Mouse (Mus musculus): ENCODE data around the gene Rftn1. TPM values are rescaled to one million over a fixed set of nuclear protein-coding genes. Genes with fewer than 3 reads are reported as not detected.

The Rftn1 gene
- polyA plus RNA-seq, 1 experiment from 2014 or later, result 14.8 TPM

DNA sequence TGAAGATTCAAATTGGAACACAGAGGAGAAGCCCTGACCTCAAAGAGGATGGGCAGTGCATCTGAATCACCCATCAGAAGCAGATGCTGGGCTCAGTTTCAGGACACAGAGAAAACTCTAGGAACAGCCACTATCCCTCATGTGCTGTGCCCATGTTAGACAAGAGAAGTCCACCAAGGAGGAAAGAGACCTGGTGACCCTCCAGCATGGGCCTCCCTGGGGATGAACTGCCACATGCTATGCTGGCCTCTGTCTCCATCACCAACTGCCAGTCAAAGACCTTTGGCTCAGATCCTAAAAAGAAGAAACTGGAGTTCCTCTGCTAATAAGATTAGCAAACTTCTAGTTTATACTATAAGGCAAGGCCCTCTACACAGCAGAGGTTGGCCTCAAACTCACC, 188.7 kb downstream of the Rftn1 start:
- Histone ChIP-seq H3K36me3 (ENCODE audit: control insufficient read depth, insufficient read depth, low read length) (no peaks in the 10 kb centered on the region), H3K9ac (ENCODE audit: low read length) (no peak overlapping the region), H3K4me2 (ENCODE audit: low read length) (no peak overlapping the region), H3K4me3 (ENCODE audit: low read depth, low read length) (no peak overlapping the region), H3K9me3 (replicated peaks; ENCODE audit: control insufficient read depth, low read length) (no peaks in the 10 kb centered on the region), H3K27me3 (replicated peaks; ENCODE audit: control insufficient read depth, insufficient read depth, low read length) (no peaks in the 10 kb centered on the region), H3K4me1 (ENCODE audit: control insufficient read depth, insufficient read depth, low read length) (peaks cover 11% of the 10 kb centered on the region), H3K27ac (ENCODE audit: low read depth, low read length) (no peak overlapping the region)
- no peak for ATAC-seq
- no peak for DNase-seq (ENCODE audit: low spot score)

DNA sequence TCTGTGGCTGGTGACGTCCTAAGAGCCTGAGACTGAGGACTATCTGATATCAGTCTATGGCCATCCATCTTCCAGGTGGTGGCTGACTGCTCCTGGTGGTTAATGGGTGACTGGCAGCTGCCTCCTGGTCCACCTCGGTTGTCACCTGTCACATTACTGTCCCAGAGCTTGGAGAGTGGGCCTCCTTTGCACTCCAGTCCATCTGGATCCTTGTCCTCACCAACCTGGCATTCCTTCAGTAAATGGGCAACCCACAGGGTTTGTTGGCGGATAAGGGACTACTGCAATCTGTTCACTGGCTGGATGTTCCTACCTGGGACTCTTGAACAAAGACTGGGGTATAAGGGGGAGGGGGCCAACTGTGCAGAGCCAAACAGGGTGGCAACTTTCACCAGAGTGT, 189.9 kb downstream of the Rftn1 start:
- Histone ChIP-seq H3K27me3 (replicated peaks; ENCODE audit: control insufficient read depth, insufficient read depth, low read length) (no peaks in the 10 kb centered on the region), H3K4me3 (ENCODE audit: low read depth, low read length) (no peak overlapping the region), H3K27ac (ENCODE audit: low read depth, low read length) (no peak overlapping the region), H3K9me3 (replicated peaks; ENCODE audit: control insufficient read depth, low read length) (no peaks in the 10 kb centered on the region), H3K4me2 (ENCODE audit: low read length) (no peak overlapping the region), H3K4me1 (ENCODE audit: control insufficient read depth, insufficient read depth, low read length) (no peaks in the 10 kb centered on the region), H3K9ac (ENCODE audit: low read length) (no peak overlapping the region), H3K36me3 (ENCODE audit: control insufficient read depth, insufficient read depth, low read length) (no peaks in the 10 kb centered on the region)
- ATAC-seq (no peak), DNase-seq (ENCODE audit: low spot score) (no peak)
- 83% methylated on average over 3 of the region's 3 CpGs for WGBS

DNA sequence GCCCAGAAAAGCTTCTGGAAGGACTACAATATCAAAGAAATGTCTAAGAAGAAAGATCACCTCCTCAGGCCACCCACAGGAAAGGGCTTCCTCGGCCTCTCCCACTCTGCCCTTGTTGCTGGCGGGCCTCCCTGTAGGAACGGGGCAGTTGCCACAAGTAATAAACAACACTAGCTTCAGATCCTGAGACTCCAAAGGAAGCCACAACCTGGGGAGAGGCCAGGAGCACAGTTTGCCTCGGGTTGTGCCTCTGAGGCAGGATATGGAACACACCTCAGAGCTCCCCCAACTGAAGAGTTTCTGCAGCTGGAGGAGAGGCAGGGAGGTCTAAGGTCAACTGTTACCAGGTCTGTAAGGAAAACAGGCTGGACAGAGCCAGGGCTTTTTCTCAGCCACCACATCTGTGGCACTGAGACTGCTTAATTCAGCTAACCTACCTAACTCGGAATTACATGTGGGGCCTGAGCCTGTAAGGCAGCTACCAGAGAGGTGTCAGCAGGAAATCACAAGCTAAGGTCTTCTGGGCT, 193.8 kb downstream of the Rftn1 start:
- Histone ChIP-seq H3K9ac (ENCODE audit: low read length) (no peak overlapping the region), H3K4me3 (ENCODE audit: low read depth, low read length) (no peak overlapping the region), H3K36me3 (ENCODE audit: control insufficient read depth, insufficient read depth, low read length) (no peaks in the 10 kb centered on the region), H3K9me3 (replicated peaks; ENCODE audit: control insufficient read depth, low read length) (no peaks in the 10 kb centered on the region), H3K27ac (ENCODE audit: low read depth, low read length) (no peak overlapping the region), H3K4me1 (ENCODE audit: control insufficient read depth, insufficient read depth, low read length) (no peaks in the 10 kb centered on the region), H3K4me2 (ENCODE audit: low read length) (no peak overlapping the region), H3K27me3 (replicated peaks; ENCODE audit: control insufficient read depth, insufficient read depth, low read length) (no peaks in the 10 kb centered on the region)
- DNase-seq (ENCODE audit: low spot score), result no peak
- 84% methylated on average over 5 of the region's 5 CpGs for WGBS
- ATAC-seq, result no peak

DNA sequence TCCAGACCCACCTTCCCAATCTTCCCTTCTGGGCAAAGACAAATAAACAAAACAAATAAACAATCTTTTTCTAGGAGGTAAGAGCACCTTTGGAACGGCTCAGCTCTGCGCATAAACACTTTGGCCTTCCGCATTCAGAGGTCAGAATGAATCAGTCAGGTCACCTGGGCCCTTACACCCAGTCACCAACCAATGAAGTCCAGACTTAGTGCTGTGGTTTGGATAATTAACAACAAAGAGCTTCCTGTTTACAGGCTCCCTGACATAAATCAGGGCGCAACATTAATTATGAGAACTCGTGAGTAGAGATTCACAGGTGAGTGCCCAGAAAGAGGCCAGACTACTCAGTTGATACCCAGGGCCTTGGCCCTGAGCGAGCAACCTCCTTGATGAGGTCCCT, 194.4 kb downstream of the Rftn1 start:
- no peaks in the 10 kb centered on the region for H3K36me3 ChIP-seq (ENCODE audit: control insufficient read depth, insufficient read depth, low read length)
- no peak overlapping the region for H3K4me3 ChIP-seq (ENCODE audit: low read depth, low read length)
- no peaks in the 10 kb centered on the region for H3K4me1 ChIP-seq (ENCODE audit: control insufficient read depth, insufficient read depth, low read length)
- no peak for ATAC-seq
- no peak overlapping the region for H3K4me2 ChIP-seq (ENCODE audit: low read length)
- H3K9ac ChIP-seq (ENCODE audit: low read length), result no peak overlapping the region
- H3K9me3 ChIP-seq (replicated peaks; ENCODE audit: control insufficient read depth, low read length), result no peaks in the 10 kb centered on the region
- WGBS, result 89% methylated on average over 6 of the region's 6 CpGs
- H3K27me3 ChIP-seq (replicated peaks; ENCODE audit: control insufficient read depth, insufficient read depth, low read length), result no peaks in the 10 kb centered on the region
- DNase-seq (ENCODE audit: low spot score), result no peak
- H3K27ac ChIP-seq (ENCODE audit: low read depth, low read length), result no peak overlapping the region

DNA sequence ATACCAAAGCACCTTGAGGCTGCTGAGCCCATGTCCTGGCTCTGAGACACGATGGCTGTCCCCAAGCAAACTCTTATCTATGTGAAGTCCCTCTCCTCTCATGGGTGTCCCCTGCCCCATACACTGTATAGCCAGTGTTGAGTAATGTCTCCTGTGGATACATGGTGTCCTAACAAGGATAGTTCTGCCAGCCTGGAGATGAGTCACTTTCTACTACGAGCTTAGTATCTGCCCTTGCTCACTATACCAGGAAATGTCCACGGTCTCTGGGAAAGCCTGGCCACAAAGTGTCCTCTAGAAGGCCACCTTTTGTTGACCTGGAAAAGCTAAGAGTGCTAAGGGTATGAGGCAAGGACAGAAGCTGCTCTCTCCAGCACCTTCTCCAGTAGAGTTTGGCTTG, 195.2 kb downstream of the Rftn1 start:
- H3K27ac ChIP-seq (ENCODE audit: low read depth, low read length), result no peak overlapping the region
- no peaks in the 10 kb centered on the region for H3K27me3 ChIP-seq (replicated peaks; ENCODE audit: control insufficient read depth, insufficient read depth, low read length)
- no peaks in the 10 kb centered on the region for H3K9me3 ChIP-seq (replicated peaks; ENCODE audit: control insufficient read depth, low read length)
- H3K4me1 ChIP-seq (ENCODE audit: control insufficient read depth, insufficient read depth, low read length), result no peaks in the 10 kb centered on the region
- no peak overlapping the region for H3K4me3 ChIP-seq (ENCODE audit: low read depth, low read length)
- no peak for ATAC-seq
- H3K9ac ChIP-seq (ENCODE audit: low read length), result no peak overlapping the region
- no peak for DNase-seq (ENCODE audit: low spot score)
- H3K36me3 ChIP-seq (ENCODE audit: control insufficient read depth, insufficient read depth, low read length), result no peaks in the 10 kb centered on the region
- H3K4me2 ChIP-seq (ENCODE audit: low read length), result no peak overlapping the region
- WGBS, result 91% methylated on average over 3 of the region's 3 CpGs

DNA sequence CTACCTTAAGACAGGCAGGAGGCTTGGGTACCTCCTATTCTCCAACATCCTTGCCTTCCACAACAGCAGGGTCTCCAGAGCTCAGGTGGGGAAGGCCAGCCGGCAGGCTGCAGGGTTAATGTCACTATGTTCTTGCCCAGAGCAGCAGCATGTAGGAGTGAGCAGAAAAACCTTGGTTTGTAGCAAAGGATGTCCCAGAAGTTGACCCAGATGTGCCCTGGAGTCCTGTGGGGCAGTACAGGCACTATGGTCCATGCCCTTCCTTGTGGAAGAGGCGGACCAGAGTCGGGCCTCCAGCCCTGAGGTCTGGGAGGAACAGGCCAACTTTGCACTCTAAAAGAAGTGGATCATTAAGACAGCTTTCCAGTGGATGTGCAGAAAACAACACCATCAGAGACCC, 196.8 kb downstream of the Rftn1 start:
- WGBS, result 83% methylated on average over 3 of the region's 3 CpGs
- H3K4me3 ChIP-seq (ENCODE audit: low read depth, low read length), result no peak overlapping the region
- no peak overlapping the region for H3K9ac ChIP-seq (ENCODE audit: low read length)
- DNase-seq (ENCODE audit: low spot score) (no peak), ATAC-seq (no peak)
- peaks cover 3% of the 10 kb centered on the region; the same call in 1 of the 2 replicates for H3K4me1 ChIP-seq (ENCODE audit: control insufficient read depth, insufficient read depth, low read length)
- no peaks in the 10 kb centered on the region for H3K36me3 ChIP-seq (ENCODE audit: control insufficient read depth, insufficient read depth, low read length)
- H3K27ac ChIP-seq (ENCODE audit: low read depth, low read length), result no peak overlapping the region
- H3K27me3 ChIP-seq (replicated peaks; ENCODE audit: control insufficient read depth, insufficient read depth, low read length), result no peaks in the 10 kb centered on the region
- no peak overlapping the region for H3K4me2 ChIP-seq (ENCODE audit: low read length)
- no peaks in the 10 kb centered on the region for H3K9me3 ChIP-seq (replicated peaks; ENCODE audit: control insufficient read depth, low read length)

DNA sequence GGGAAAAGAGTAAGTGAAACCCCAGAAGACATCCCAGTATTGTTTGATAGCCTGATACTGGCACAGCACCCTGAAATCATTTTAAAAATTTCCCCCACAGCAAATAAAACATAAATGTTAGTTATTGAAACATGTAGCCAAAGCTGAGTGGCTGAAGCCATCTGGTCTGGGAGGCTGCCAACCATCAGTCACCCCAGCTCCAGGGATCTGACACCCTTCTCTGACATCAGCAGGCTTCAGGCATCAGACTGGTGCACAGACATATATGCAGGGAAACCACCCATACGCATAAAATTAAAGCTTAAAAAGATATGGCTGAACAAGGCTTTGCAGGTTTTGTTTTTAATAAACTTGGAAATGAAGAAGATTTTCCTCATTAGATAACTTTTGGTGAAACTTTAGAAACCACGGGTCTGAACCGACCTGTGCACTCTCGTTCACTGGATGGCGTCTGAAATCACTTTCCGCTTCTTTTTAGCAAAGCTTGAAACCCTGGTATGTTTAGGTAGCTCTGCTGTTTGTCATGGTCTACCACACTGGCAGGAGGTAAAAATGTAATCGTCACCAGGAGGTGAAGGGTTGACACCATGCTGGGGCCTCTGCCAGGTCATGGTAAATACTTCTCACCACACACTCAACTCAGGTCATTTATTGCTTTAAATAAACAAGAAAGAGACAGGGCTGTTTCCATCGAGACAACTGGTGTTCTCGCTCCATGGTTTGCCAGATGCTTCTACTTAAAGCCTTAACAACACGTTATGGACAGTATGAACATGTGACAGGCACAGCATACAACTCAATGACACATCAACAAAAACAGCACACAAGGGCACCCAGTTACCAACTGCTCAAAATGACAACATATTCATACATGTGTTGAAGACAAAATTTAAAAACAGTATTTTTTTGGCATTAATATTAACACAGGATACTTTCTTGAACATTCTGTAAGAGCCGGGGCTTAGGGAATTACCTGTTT, 197.6 kb downstream of the Rftn1 start:
- Histone ChIP-seq H3K4me3 (ENCODE audit: low read depth, low read length) (no peak overlapping the region), H3K27me3 (replicated peaks; ENCODE audit: control insufficient read depth, insufficient read depth, low read length) (no peaks in the 10 kb centered on the region), H3K9ac (ENCODE audit: low read length) (no peak overlapping the region), H3K4me2 (ENCODE audit: low read length) (no peak overlapping the region), H3K4me1 (ENCODE audit: control insufficient read depth, insufficient read depth, low read length) (peaks cover 3% of the 10 kb centered on the region; the same call in 1 of the 2 replicates), H3K36me3 (ENCODE audit: control insufficient read depth, insufficient read depth, low read length) (no peaks in the 10 kb centered on the region), H3K27ac (ENCODE audit: low read depth, low read length) (no peak overlapping the region), H3K9me3 (replicated peaks; ENCODE audit: control insufficient read depth, low read length) (no peaks in the 10 kb centered on the region)
- DNase-seq (ENCODE audit: low spot score) (peak; percentile 66), ATAC-seq (peak; percentile 64)
- 80% methylated on average over 11 of the region's 11 CpGs for WGBS

DNA sequence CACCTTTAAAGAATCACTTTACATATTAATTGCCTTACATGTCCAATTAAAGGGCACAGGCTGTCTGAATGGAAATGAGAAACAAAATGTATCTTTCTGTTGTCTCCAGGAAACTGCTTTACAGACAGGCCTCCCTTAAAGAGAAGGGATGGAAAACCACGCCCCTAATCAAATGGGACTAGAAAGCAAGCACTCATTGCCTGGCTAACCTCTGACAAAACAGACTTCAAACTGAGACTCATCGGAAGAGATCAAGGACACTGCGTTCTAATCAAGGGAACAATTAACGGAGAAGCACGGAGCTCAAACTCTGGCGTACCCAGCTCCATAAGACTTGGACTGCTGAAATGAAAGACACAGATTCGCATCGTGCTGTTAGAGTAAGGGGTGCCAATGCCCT, 200.9 kb downstream of the Rftn1 start:
- Histone ChIP-seq H3K36me3 (ENCODE audit: control insufficient read depth, insufficient read depth, low read length) (no peaks in the 10 kb centered on the region), H3K4me2 (ENCODE audit: low read length) (no peak overlapping the region), H3K9me3 (replicated peaks; ENCODE audit: control insufficient read depth, low read length) (no peaks in the 10 kb centered on the region), H3K27me3 (replicated peaks; ENCODE audit: control insufficient read depth, insufficient read depth, low read length) (no peaks in the 10 kb centered on the region), H3K4me1 (ENCODE audit: control insufficient read depth, insufficient read depth, low read length) (peaks cover 3% of the 10 kb centered on the region; the same call in 1 of the 2 replicates), H3K9ac (ENCODE audit: low read length) (no peak overlapping the region), H3K27ac (ENCODE audit: low read depth, low read length) (no peak overlapping the region), H3K4me3 (ENCODE audit: low read depth, low read length) (no peak overlapping the region)
- DNase-seq (ENCODE audit: low spot score) (peak; percentile 52), ATAC-seq (peak; percentile 41; the same call in 1 of the 2 replicates)
- WGBS, result 16% methylated on average over 8 of the region's 8 CpGs

DNA sequence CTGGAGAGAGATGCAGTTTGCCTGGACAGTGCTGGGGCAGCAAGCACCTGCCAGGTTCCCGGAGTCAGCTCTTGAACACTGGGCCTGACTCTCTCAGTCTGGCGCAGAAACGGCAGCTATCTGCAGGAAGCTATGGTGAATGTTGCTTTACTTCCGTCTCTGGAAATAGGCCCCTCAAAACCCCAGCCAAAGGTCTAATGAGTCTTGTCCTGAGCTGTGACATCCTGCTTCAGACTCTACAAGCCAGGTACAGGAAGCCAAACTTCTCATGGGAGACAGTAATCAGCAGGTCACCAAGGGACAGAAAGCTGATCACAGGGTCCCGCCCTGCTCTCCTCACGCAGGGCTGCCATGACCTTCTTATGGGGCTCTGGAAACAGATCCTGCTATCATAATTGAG, 203.4 kb downstream of the Rftn1 start:
- H3K4me3 ChIP-seq (ENCODE audit: low read depth, low read length), result no peak overlapping the region
- WGBS, result 95% methylated on average over 6 of the region's 6 CpGs
- H3K27me3 ChIP-seq (replicated peaks; ENCODE audit: control insufficient read depth, insufficient read depth, low read length), result no peaks in the 10 kb centered on the region
- no peak overlapping the region for H3K9ac ChIP-seq (ENCODE audit: low read length)
- DNase-seq (ENCODE audit: low spot score) (no peak), ATAC-seq (no peak)
- H3K36me3 ChIP-seq (ENCODE audit: control insufficient read depth, insufficient read depth, low read length), result no peaks in the 10 kb centered on the region
- no peak overlapping the region for H3K27ac ChIP-seq (ENCODE audit: low read depth, low read length)
- H3K9me3 ChIP-seq (replicated peaks; ENCODE audit: control insufficient read depth, low read length), result no peaks in the 10 kb centered on the region
- peaks cover 3% of the 10 kb centered on the region; the same call in 1 of the 2 replicates for H3K4me1 ChIP-seq (ENCODE audit: control insufficient read depth, insufficient read depth, low read length)
- no peak overlapping the region for H3K4me2 ChIP-seq (ENCODE audit: low read length)

Measured in forebrain, embryonic 14.5 days (tissue).